Mouse (Mus musculus): ENCODE data around the gene Padi4.

Gene Padi4

DNA sequence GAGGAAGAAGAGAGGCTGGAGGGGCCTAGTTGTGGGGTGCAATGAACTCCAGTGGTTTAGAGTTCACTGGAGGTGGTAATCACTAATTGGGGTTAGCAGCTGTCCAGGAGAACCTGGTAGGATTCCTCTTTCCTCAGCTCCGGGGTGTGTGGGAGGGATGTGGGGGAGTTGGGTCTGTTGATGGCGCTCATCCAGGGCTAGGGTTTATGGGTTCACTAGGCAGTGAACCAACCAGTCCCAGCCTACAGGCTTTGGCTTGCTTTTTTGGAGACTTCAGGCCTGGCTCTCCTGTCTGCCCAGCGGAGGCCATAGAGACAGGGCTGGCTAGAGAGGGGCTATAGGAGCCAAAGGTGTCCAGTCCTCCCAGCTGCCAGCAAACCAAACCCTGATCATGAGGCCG is 15.9 kb upstream of the Padi4 start:
- in situ Hi-C loops (cut with MboI; ENCODE audit: unreplicated experiment in 2 of 2) = loop anchor here (5.0 to 10.0 kb wide), 5 partner anchors 112 to 455 kb away; no protein-coding TSS in a partner anchor

DNA sequence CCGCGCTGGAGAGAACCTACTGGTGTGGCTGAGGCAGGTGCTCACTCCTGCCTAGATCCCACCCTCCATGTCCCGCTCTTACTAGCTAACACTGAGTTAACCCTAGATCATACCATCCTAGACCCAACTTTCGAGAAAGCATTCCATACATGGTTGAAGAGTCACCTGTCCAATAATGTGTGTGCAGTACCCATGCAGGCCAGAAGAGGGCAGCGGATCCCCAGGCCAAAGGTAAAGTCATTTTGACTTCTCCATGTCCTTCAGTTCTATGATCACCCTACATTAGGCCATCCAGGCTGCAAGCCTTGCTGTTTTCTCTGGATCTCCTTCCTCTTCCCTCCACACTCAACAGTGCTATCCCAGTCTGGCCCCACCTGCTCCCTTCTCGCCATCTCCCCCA is 14.9 kb upstream of the Padi4 start:
- in situ Hi-C loops (cut with MboI; ENCODE audit: unreplicated experiment in 2 of 2) = loop anchor here (5.0 to 10.0 kb wide), 5 partner anchors 113 to 456 kb away; no protein-coding TSS in a partner anchor

DNA sequence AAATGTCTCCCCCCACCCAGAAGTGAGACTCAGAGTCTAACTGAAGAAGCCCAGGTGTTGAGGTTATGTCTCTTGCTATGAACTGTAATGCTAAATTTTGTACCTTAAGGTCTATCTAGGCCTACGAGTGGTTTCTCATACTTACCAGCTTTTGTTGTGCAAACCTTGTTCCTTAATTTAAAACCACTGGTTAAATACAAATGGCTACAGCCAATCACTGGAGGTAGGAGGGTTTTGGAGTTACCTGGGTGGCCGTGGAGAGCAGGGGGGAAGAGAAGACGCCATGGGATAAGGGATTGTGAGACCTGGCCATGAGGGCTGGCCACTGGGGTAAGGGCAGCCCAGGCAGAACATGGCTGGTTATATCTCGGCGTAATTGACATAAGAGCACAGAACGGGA is 14.2 kb upstream of the Padi4 start:
- in situ Hi-C loops (cut with MboI; ENCODE audit: unreplicated experiment in 2 of 2) = loop anchor here (5.0 to 10.0 kb wide), 5 partner anchors 114 to 457 kb away; no protein-coding TSS in a partner anchor

DNA sequence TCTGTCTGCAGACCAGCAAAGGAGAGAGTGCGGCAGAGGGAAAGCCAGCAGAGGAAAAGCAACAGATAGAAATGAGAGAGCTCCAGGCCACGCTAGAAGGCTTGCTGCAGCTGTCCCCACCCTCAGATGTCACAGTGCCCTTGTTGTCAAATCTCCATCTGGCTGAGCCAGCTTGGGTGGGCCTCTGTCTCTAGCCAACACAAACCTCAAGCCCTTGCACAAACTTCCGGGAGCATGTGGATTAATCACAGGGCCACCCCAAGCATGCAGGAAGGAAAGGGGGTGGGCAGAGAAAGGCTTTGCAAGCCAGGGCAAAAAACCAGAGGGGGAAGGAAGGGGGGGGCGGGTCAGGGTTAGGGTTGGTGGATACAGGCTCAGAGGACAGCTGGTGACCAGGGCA is 13.4 kb upstream of the Padi4 start:
- in situ Hi-C loops (cut with MboI; ENCODE audit: unreplicated experiment in 2 of 2) = loop anchor here (5.0 to 10.0 kb wide), 5 partner anchors 115 to 457 kb away; no protein-coding TSS in a partner anchor

DNA sequence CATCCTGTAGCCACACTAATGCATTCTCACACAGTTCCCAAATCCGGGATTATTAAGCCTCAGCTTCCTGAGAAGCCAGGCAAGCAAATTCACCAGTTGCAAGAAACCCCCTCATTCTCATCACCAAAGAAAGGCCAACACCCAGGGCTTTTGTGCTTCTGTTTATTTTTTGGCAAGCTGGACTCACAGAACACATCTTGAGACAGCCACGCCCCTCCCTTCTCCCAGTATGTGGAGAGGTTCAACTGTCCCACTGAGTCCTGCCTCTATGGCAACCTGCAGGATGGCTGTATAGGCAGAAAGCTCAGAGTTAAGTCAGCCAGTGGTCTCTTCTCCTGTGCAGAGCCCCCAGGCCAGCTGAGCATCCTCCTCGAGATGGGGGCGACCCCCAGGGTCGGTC is 11.2 kb upstream of the Padi4 start:
- in situ Hi-C loops (cut with MboI; ENCODE audit: unreplicated experiment in 2 of 2) = loop anchor here (5.0 to 10.0 kb wide), 5 partner anchors 117 to 460 kb away; no protein-coding TSS in a partner anchor

DNA sequence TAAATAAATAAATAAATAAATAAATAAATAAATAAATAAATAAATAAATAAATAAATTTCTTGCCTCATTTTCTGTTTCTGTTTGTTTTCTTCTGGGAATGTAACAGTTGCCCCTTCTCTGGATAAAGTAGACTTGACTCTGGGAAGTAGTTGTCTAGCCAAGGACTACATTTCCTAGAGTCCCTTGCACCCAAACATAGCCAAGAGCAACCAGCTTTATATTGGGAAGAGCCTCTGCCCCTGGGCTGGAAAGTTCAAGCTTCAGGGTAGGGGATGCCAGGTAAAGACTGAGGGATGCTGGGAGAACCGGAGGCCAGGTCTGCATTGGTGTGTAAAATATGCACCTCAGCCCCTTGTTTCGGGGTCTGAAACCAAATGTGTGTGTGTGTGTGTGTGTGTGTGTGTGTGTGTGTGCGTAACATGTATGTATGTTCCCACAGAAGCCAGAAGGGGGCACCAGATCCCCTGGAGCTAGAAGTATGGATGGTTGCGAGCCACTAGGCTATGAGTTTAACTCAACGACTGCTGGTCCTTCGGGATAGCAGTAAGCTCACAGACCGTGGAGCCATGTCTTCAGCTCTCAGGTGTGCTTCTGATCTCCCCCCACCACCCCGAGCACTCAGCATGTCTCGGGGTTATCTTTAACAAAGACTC is 10.4 kb upstream of the Padi4 start:
- in situ Hi-C loops (cut with MboI; ENCODE audit: unreplicated experiment in 2 of 2) = loop anchor here in 1 of 2 experiments (10.0 kb wide), 2 partner anchors 250 to 460 kb away; no protein-coding TSS in a partner anchor

DNA sequence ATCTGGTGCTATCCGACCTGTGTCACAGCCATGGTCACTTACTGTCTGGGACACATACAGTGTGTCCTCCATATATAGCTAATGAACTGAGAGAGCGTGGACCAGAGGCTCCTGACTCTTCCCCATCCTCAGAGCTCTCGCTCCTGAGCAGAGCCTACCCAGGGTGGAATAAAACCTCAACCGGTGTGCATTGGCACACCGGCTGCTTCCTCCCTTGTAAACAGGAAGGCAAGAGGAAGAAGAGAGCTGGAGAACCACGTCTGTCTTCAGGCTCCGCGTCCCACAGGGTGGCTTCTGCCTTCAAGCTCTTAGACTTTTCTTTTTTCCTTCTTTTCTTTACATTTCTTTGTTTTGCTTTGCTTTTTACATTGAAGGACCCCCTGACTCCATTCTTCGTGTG is 8.8 kb upstream of the Padi4 start:
- in situ Hi-C loops (cut with MboI; ENCODE audit: unreplicated experiment in 2 of 2) = loop anchor here in 1 of 2 experiments (10.0 kb wide), 2 partner anchors 252 to 462 kb away; no protein-coding TSS in a partner anchor

DNA sequence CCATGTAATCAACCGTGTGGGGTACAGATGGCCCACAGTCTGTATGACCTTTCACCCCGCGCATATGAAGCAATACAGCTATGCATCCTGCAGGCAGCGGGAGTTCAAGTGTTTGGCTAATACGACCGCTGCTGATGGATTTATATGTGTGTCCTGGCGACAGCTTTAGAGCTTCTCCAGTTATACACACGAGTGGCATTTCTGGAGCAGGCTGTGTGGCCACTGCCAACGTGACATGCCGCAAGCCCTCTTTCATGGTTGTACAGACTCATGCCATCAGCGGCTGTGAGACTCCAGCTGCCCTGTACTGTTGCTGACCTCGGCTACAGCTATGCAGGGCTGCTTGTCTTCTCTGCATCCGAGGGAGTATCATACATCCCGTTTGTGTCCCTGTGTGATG is 6.5 kb upstream of the Padi4 start:
- in situ Hi-C loops (cut with MboI; ENCODE audit: unreplicated experiment in 2 of 2) = loop anchor here in 1 of 2 experiments (10.0 kb wide), 2 partner anchors 254 to 464 kb away; no protein-coding TSS in a partner anchor

DNA sequence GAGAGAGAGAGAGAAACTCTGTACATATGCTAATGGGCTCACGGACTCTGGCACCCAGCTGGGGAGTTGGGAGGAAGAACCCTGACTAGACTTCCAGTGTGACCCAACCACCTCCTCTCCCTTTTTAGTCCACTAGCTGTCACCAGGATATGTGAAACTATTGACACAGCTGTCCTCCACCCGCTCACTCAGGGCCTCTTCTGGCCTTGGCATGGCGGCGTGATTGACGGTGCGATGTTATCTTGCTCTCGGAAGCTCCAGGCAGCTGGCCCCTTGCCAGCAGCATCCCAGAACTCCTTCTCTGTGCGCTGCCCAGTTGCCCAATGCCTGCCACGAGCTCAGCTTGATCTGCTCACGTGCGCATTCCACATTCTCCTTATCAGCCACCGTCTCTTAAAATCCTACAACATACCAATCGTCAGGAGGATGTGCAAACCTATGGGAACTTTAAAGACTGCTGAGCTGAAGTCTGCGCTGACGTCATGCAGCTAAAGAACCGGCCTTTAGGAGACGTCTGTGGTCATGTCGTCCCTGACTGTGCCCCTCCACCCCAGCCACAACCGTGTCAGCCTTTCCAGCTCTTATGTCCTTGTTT is 5.9 kb upstream of the Padi4 start:
- in situ Hi-C loops (cut with MboI; ENCODE audit: unreplicated experiment in 2 of 2) = loop anchor here in 1 of 2 experiments (10.0 kb wide), 2 partner anchors 255 to 465 kb away; no protein-coding TSS in a partner anchor

DNA sequence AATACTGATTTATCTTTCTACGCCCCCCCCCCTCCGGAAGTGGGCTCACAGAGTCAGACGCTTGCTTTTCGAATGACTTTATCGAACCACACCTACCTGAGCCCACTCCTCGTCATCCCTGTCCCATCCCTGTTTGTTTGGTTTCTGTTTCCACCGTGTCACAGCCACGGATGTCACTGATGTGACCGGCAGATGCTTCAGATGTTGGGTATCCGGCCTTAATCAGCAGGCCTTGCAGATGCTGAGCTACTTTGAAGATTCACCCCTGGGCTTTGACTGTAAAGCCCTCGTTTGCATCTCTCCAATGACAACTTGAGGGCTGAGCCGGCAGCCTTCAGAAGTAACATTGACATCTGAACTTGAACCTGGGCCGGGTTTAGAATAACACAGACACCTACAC is 2.6 kb upstream of the Padi4 start:
- in situ Hi-C loops (cut with MboI; ENCODE audit: unreplicated experiment in 2 of 2) = no loop called here

DNA sequence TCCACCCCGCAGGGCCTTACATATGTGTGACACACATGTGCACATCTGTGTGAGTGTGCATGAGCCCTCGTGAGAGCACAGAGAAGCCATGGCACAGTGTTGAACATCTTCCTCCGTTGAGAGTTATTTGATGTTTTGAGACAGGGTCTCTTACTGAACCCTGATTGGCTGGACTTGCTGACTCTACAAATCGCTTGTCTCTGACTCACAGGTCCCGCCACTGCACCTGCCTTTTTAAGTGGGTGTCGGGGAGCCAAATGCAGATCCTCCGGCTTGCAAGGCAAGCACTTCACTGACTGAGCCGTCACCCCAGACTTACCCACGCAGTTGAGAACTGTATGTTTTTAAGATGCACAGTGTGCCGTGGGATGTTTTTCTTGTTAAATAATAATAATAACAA is 1.8 kb upstream of the Padi4 start:
- in situ Hi-C loops (cut with MboI; ENCODE audit: unreplicated experiment in 2 of 2) = no loop called here

DNA sequence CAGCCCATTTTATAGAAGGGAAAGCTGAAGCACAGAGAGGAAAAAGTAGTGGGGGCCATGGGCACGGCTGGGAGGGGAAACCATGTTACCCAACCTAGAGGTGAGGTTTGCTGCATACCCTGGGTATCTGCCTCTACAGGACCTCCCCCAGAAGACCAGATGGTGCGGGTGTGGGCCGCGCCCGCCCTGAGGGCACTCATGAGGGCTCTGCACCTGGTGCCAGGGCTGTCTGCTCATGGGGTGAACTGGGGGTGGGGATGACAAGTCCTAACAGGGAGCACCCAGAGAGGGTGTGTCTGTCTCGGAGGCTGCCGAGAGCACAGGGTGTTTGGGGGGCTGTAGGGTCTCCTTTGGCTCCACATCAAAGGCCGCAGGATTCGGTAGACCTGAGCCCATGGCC is 857 bp upstream of the Padi4 start:
- in situ Hi-C loops (cut with MboI; ENCODE audit: unreplicated experiment in 2 of 2) = no loop called here

DNA sequence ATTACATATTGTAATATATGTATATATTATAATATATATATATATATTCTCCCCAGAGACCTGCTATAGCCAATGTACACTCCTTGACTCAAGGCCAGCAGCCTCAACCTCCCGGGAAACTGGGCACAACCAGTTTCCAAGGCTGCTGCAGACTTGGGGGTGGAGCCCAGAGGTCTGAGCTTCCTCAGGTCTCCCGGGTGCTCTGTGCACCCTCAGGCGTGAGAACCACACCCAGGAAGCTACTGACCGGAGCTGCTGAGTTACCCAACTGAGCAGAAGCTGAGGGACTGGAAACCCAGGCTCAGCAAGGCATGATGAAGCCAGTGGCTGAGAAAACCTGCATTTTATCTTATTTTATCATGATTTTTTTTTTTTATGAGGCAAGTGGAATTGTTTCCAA is 2.9 kb downstream of the Padi4 start:
- in situ Hi-C loops (cut with MboI; ENCODE audit: unreplicated experiment in 2 of 2) = no loop called here

DNA sequence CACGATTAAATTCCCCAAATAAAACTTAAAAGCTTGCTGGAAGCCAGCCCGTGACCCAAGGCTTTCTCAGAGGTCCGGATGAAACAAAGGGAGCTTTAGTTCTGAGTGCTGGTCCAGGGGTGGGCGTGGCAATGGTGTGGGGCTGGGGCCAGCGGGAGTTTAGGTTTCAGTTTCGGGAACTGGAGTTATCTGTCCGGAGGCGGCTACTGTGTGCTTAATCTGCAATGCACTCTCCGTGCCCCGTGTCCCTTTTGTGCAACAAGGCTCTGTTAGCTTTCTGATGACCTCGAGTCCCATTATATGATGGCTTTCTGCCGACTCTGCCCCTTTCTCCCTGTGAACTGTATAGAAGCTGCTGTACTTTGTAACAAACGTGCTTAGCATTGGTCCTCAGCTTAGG is 3.6 kb downstream of the Padi4 start:
- in situ Hi-C loops (cut with MboI; ENCODE audit: unreplicated experiment in 2 of 2) = no loop called here

DNA sequence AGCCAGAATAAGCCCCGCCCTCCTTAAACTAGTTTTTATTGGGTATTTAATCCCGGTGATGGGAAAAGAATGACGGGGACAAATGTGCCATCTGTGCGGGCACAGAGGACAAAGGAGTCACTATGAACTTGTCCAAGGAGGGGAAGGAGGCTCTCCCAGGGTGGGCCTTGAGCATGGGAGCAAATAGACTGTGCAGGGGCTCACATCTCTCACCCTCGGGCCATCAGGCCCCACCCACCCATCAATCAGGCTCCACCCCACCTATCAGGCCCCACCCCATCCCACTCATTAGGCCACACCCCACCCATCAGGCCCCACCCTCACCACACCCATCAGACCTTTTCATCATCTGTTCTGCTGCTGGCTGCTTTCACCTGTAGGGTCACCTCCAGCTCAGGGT is 5.1 kb downstream of the Padi4 start:
- in situ Hi-C loops (cut with MboI; ENCODE audit: unreplicated experiment in 2 of 2) = no loop called here

DNA sequence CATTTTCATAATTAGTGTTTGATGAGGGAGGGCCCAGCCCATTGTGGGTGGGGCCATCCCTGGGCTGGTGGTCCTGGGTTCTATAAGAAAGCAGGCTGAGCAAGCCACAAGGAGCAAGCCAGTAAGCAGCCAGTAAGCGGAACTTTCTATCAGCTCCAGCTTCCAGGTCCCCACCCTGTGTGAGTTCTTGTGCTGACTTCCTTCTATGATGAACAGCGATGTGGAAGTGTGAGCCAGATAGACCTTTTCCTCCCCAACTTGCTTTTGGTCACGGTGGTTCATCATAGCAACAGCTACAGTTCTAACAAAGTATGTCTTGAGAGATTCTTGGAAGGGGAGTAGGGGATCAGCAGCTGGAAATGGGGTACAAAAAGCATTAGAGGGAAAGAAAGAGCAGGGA is 8.1 kb downstream of the Padi4 start:
- in situ Hi-C loops (cut with MboI; ENCODE audit: unreplicated experiment in 2 of 2) = no loop called here

DNA sequence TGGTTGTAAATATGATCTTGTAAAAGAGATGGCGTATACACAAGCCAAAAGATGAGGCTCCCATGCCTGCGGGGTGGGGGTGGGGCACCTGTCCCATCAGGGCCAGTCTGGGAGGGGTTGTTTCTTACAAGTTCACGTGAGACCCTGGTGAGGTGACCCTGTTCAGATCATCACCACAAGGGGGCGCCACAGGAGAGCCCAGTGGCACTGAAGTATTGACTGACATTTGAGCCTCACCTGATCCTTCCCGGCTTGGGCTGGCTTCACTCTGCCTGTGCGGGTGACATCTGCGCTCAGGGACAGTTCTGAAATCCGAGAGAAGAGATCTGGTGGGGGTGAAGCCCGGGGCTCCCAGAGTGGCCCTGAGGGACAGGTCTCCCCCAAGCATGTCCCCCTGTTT is 10.9 kb downstream of the Padi4 start:
- in situ Hi-C loops (cut with MboI; ENCODE audit: unreplicated experiment in 2 of 2) = no loop called here

DNA sequence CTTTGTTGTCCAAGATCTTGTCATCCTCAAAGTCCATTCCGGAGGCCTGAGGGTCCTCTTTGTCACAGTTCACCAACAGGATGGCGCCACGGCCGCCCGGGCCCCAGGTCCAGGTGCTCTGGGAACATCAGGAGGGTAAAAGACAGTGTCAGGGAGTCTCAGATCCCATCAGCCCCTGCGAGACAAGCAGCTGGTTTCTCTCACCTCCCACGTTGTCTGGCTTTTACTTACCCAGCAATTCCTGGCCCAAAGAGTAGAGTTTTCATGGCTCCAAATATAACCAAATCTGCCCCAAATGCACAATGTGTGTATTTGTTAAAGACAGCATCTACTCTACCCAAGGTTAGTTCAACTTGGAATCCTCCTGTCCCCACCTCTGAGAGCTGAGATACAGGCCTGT is 12.4 kb downstream of the Padi4 start:
- in situ Hi-C loops (cut with MboI; ENCODE audit: unreplicated experiment in 2 of 2) = no loop called here

DNA sequence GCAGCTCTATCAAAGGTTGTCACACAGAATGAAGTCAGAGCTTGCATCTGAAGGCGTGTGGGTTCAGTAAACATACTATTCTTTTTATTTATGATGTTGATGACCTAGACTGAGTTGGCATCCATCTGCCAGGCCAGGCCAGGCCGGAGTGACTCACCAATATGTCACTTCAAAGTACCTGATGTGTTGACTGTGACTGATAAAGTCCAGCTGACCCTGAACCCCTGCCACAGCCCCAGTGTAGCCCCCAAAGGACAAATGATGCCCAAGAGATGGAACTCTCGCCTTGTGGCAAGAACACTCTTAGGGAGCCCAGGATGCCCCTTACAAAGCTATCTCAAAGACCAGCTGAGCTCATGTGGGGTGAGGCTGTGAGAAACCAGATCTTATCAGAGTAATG is 18.2 kb downstream of the Padi4 start:
- in situ Hi-C loops (cut with MboI; ENCODE audit: unreplicated experiment in 2 of 2) = no loop called here

DNA sequence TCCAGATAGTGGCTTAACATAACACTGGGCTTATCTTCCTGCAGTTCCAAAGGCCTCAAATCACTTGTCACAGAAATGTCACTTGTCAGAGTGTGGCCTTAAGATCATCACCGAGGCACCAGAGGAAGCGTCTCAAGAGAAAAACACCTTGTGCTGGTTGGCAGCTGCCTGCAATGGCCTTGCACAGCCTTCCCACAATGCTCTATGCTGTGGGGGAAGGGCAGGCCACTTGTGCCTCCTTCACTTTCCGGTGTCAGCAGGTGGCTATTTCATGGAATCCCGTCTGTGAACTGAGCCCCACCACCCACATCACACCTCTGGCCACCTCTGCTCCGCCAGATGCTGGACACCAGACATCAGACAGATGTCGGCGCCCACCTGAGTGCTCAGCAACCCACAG is 20.7 kb downstream of the Padi4 start:
- in situ Hi-C loops (cut with MboI; ENCODE audit: unreplicated experiment in 2 of 2) = no loop called here

DNA sequence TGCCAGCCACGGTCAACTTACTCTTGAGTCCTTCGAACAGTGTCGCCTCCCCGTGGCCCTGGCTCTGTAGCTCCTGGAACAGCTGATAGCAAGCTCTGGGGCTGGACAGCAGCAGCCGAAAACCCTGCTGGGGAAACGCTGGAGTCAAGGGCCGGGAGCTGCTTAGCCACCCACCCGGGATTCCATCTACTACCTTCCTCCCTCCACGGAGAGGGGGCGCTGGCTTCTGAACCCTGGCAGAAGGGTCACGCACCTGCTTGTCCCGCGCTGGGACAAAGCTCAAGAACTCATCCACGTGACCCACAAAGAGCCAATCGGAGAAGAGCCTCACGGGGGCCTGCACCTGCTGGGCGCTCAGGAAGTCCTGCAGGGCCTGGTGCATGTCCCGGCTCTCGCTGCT is 23.7 kb downstream of the Padi4 start:
- in situ Hi-C loops (cut with MboI; ENCODE audit: unreplicated experiment in 2 of 2) = no loop called here

DNA sequence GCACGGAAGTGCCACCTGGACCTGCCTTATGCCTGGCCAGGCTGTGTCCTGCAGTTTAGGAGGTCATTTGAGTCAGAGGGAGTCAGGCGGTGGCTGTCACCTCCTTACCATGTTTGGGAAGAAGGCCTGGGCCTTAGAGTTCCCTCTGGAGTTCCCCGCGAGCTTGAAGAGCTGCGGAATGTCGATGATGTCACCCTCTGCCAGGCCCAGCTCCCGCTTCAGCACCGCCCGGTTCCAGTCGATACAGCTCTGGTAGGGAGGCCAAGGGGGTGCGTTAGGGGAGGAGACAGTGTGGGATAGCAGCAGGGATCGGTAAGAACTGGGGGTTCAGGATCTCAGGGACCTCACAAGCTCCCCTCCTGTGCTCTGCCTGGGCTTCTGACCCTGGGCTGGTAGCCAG is 26.1 kb downstream of the Padi4 start:
- in situ Hi-C loops (cut with MboI; ENCODE audit: unreplicated experiment in 2 of 2) = loop anchor here (10.0 to 25.0 kb wide), 5 partner anchors 186 to 1261 kb away; no protein-coding TSS in a partner anchor
